Mouse (Mus musculus): ENCODE measurements around the gene Dapk1.

DNA sequence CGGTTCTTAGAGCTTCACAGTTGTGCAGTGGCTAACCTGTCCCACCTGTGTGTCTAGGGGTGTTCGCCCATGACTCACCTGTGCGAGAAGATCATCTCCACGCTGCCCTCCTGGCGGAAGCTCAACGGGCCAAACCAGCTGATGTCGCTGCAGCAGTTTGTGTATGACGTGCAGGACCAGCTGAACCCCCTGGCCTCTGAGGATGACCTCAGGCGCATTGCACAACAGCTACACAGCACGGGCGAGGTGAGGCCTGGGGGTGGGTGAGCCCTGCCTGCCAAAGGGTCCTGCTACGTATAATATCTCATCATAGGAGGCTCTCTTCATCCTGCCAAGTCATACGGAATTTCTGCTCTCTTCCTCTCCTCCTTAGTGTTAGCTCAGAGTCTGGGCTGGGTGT is 155.5 kb downstream of the Dapk1 start:
- TF ChIP-seq POLR2A (IDR thresholded peaks at IDR 0.05; ENCODE audit: insufficient read length, low read depth) (no peak), E2F4 (IDR thresholded peaks at IDR 0.05; ENCODE audit: insufficient read depth) (no peak), POLR2AphosphoS2 (IDR thresholded peaks at IDR 0.05; ENCODE audit: insufficient read length, low read depth) (no peak), MAX (IDR thresholded peaks at IDR 0.05; ENCODE audit: low read depth) (no peak), USF1 (IDR thresholded peaks at IDR 0.05; ENCODE audit: low read depth) (no peak), TCF12 (IDR thresholded peaks at IDR 0.05; ENCODE audit: insufficient read depth, poor library complexity, severe bottlenecking) (no peak), REST (IDR thresholded peaks at IDR 0.05; ENCODE audit: insufficient read depth, insufficient read length) (no peak), TCF3 (IDR thresholded peaks at IDR 0.05; ENCODE audit: insufficient read length, low read depth) (no peak), MYOG (IDR thresholded peaks at IDR 0.05; ENCODE audit: control insufficient read depth in 1 of 3, insufficient read depth in 1 of 3, insufficient read length in 2 of 3, low read depth in 2 of 3) (no peak), SRF (IDR thresholded peaks at IDR 0.05; ENCODE audit: control insufficient read depth, insufficient read length, low read depth) (no peak), CEBPB (IDR thresholded peaks at IDR 0.05; ENCODE audit: insufficient read depth, poor library complexity, severe bottlenecking) (no peak)
